Mouse (Mus musculus): ENCODE results near the gene Zfp385c. TPM values are rescaled to one million over a fixed set of nuclear protein-coding genes. Genes with fewer than 3 reads are reported as not detected.
"Not testable (repeated sequence)": the region's sequence is repeated elsewhere in the genome, so short reads cannot be mapped to it uniquely, and the experiment has no call there.

Zfp385c gene
- total RNA-seq, 2 experiments from 2014 or later, result 0.12 TPM; not detected in 1

GRCm38 (mm10) chr11:100697921-100698320 lies 5.7 kb upstream of the Zfp385c start:
- DNase-seq, result no peak
- intact Hi-C loops (cut with DNase I), result no loop called here

DNA sequence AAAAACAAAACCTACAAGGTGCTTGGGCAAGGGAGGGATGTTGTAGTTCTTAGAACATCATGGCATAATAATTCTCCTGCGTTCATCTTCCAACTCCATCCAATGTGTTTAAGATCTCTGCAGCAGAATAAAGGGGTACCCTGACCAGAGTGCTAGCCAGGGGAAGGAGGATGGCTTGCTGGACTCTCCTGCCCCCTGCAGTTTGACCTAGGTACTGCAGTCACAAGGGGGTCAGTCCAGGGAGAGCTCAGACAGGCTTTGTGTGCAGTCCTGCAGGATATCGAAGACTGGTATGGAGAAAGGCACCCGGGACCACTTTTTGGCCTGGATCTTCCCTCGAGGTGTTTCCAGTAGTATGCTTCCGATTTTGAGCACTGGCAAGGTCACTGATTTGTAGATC lies 2.7 kb upstream of the Zfp385c start:
- DNase-seq, result peak; percentile 90
- intact Hi-C loops (cut with DNase I), result loop anchor here (5.0 kb wide), 1 partner anchor 53 kb away; no protein-coding TSS in a partner anchor

- intact Hi-C loops (cut with DNase I), result loop anchor here (5.0 kb wide), 1 partner anchor 51 kb away; no protein-coding TSS in a partner anchor
- DNase-seq, result no peak
Observed at GRCm38 (mm10) chr11:100693154-100693553, 899 bp upstream of the Zfp385c start.

GRCm38 (mm10) chr11:100690389-100690788 lies 1.9 kb downstream of the Zfp385c start:
- no peak for DNase-seq
- intact Hi-C loops (cut with DNase I), result loop anchor here (5.0 kb wide), 1 partner anchor 48 kb away; no protein-coding TSS in a partner anchor

- DNase-seq, result no peak
- intact Hi-C loops (cut with DNase I), result no loop called here
Observed at GRCm38 (mm10) chr11:100688443-100688842, 3.8 kb downstream of the Zfp385c start.

DNA sequence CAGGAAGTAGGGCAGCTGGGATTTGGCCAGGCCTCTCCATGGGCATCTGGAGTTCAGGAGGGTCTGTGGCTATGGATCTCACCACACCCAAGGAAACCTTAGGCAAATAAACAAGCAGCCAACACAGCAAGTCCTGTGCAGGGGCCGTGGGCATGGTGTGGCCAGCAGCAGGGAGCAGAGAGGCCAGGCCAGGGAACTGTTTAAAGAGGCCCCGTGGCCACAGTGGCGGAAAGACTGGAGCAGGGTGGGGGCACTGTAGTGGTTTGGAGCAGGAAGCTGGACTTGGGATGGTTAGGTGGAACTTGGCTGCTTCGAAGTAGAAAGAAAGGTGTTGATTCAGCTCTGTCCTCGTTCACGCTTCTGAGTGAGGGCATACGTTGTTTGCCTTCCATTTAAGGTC lies 5.0 kb downstream of the Zfp385c start:
- intact Hi-C loops (cut with DNase I), result no loop called here
- no peak for DNase-seq

DNA sequence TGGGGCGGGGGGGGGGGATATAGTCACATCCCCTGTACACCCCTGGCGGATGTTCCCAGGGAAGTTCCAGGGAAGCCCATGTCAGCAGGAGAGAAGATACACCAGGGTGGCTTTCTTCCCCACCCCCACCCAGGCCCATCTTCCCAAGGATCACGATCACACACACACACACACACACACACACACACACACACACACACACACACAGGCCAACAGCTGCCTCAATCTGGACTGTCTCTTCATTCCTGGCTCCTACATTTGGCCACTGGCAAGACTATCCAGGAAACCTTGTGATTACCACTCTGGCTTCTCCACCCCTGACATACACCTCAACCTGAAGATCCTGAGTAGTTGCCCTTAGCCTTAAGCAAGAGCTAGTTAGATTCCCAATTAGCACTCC lies 6.9 kb downstream of the Zfp385c start:
- no peak for DNase-seq
- intact Hi-C loops (cut with DNase I), result no loop called here

DNA sequence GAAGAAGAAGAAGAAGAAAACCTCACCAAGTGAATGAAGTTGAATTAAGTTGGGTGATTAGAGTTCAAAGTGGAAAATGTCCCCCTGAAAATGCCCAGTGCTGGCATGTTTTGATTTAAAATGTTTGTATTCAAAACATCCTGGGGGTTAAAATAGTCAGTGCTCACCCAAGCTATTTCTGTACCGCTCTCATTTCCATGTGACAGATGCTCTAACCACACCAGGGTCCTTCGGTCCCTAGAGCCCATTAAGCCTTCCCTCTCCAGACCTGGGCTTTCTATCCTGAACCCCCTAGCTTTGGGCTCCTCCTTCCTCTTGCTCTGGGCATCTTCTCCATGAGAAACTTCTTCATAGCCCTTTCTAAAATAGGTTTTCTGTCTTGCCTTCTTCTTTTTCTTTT lies 8.2 kb downstream of the Zfp385c start:
- intact Hi-C loops (cut with DNase I), result no loop called here
- no peak for DNase-seq

DNA sequence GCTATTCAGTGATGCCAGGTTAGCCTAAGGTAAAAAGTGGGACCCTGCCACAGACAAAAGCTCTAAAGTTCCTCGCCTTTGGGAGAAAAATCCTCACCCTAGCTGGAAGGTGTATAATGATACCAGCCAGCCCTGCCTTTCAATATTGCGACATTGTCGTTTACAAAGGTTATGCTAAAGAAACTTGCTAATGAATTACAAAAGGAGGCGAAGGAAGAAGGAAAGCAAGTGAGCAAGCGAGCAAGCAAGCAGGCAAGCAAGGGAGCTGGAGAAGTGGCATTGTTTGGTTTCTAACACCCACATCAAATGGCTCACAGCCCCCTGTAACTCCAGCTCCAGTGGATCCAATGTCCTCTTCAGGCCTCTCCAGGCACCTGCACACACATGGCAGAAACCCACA lies 9.7 kb downstream of the Zfp385c start:
- intact Hi-C loops (cut with DNase I), result no loop called here
- DNase-seq, result no peak

DNA sequence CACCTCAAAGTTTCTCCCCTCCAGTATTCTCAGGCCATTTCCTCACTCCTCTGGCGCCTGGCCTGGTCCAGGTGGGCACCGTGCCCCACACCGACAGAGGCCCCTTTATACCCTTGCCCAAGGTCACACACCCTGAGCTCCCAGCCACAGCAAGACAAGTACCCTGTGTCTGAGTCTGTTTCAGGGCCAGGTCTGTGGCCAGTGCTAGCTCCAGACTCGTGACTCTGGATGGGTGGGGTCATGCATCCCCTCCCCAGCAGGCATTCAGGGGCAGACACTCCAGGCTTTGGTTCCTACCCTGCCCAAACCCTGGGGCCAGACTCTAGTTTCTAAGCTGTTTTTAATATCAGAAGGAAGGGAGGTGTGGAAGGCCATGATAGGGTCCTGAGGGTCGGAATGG lies 10.4 kb downstream of the Zfp385c start:
- no peak for DNase-seq
- intact Hi-C loops (cut with DNase I), result no loop called here

DNA sequence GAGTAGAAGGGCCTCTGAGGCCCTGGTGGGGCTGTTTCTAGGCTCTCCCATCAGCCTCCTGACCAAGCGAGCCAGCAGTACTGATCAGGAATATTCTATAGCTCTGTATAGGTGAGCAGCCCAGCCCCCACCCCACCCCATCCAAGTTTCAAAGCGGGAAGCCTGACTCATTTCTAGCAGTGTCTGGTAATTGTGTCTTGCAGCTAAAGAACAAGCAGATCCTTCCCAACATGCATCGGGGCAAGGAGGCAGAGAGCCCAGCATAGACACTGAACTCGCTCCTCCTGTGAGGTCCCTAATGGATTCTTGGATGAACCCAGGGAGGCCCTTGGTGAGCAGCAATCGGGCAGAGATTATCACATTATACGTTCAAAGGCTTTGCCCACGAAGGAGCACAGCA lies 14.4 kb downstream of the Zfp385c start:
- DNase-seq, result no peak
- intact Hi-C loops (cut with DNase I), result no loop called here

GRCm38 (mm10) chr11:100673169-100673568 lies 19.1 kb downstream of the Zfp385c start:
- intact Hi-C loops (cut with DNase I), result no loop called here
- DNase-seq, result peak; percentile 69

DNA sequence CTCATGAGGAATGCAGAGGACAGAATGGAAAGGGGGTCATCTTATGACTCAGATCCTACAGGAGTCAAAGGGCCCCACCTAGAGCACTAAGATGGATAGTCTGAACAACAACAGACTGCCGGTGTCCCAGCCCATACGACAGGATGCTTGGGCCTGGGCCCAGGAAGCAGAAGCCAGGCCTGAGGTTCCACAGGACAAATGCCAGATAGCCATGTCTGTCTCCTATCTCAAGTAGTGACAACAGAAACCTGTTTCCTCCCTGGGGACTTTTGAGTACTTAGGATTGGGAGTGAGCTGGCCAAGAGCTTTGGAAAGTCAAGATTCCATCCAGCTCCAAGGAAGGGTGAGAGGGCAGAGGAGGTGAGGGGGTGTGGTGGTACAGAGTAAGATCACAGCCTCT lies 20.3 kb downstream of the Zfp385c start:
- intact Hi-C loops (cut with DNase I), result no loop called here
- no peak for DNase-seq

DNA sequence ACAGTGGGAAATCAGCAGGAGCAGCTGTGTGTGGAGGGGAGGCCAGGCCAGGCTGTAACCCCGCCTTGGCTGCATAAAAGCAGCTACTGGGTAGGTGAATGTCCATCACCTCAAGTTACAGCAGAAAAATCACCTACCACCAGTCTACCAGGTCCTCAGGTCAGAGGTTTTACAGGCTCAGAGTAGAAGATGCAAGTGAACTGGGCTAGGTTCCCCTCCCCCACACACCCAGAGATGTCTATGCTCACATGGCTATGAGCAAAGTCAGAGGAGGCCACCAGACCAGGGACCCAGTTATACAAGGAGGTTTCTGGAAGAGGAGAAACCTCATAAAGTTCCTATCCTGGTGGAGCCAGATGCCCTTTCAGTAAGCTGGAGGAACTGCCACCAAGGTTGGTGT lies 21.2 kb downstream of the Zfp385c start:
- DNase-seq, result no peak
- intact Hi-C loops (cut with DNase I), result no loop called here

- intact Hi-C loops (cut with DNase I), result no loop called here
Observed at GRCm38 (mm10) chr11:100659806-100660205, 32.4 kb downstream of the Zfp385c start.

DNA sequence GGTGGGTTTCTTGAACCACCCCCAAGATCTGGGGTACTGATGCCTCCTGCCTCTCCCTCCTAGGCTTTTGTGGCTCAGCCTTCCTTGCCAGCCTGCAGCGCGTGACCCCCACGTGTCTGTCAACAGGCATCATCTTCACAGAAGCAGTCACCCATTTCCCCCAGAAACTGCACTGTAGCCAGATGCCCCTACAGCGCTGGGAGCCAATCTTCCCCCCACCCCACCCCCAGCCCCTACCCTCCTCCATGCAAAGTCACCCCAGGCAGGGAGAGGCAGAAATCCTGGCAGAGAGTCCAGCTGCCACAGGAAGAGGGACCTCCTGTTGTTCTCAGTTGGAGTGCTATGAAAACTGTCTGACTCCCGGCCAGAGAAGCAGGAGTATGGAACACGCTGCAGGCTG lies 35.8 kb downstream of the Zfp385c start:
- peak; percentile 85 for DNase-seq
- intact Hi-C loops (cut with DNase I), result no loop called here

More at GRCm38 (mm10) chr11:100659806-100660205, 32.4 kb downstream of the Zfp385c start:
- DNase-seq, result no peak

- intact Hi-C loops (cut with DNase I); DNase-seq: not testable (repeated sequence)
Observed at GRCm38 (mm10) chr11:100655589-100655988, 36.7 kb downstream of the Zfp385c start.

DNA sequence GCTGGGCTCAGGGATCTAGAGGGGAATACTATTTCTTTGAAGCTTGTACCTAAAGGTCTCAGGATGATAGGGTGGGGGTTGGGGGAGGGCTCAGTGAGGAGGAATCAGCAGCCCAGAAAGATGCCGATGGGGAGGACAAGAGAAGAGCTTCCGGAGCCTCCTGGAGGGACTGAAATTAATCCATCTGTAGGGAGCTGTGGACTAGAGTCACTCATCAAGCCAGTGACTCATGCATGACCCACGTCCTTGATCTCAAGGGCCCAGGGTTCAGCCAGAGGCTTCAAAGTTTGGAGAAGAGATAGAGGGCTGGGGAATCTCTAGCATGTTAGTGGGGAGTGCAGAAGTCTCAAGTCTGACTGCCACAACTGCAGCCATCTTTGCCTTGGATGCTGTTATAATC lies 40.5 kb downstream of the Zfp385c start:
- DNase-seq, result no peak
- intact Hi-C loops (cut with DNase I), result no loop called here

- no peak for DNase-seq
- intact Hi-C loops (cut with DNase I), result no loop called here
Observed at GRCm38 (mm10) chr11:100651205-100651604, 41.0 kb downstream of the Zfp385c start.

DNA sequence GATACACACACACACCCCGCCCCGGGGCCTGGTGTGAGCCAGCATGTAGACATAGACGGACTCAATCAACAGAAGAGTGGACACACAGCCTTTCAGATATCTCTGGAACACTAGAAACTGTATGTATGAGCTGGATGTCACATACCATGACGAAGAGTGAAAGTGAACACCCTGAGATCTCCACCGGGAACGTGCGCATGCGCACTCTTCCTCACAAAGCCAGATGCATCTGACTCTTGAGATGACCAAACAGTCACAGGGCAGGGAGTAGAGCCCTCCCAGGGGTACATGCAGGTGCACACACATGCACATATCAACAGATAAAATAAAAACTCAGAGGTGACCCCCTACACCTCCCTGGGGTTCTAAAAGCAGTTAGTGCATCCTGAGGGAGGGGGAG lies 43.9 kb downstream of the Zfp385c start:
- intact Hi-C loops (cut with DNase I), result no loop called here

DNA sequence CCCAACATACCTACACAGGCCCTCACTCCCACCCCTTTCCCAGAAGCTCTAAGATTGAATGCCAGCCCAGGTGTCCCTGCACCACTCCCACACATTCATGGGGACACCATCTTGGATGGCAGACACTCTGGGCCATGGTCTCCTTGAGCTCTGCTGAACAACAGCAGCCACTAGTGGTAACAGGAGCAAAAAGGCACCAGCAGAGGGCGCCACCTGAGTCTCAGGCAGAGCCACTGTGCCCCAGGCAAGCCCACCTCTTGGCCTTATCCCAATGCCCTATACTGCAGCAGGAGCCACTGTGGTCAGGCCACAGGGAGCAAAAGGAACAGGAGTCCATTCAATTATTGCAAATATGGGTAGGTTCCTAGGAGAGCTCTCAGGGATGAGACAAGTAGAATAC lies 46.0 kb downstream of the Zfp385c start:
- DNase-seq, result peak; percentile 80
- intact Hi-C loops (cut with DNase I), result no loop called here

More for the DNA sequence above, 43.9 kb downstream of the Zfp385c start:
- DNase-seq, result no peak

DNA sequence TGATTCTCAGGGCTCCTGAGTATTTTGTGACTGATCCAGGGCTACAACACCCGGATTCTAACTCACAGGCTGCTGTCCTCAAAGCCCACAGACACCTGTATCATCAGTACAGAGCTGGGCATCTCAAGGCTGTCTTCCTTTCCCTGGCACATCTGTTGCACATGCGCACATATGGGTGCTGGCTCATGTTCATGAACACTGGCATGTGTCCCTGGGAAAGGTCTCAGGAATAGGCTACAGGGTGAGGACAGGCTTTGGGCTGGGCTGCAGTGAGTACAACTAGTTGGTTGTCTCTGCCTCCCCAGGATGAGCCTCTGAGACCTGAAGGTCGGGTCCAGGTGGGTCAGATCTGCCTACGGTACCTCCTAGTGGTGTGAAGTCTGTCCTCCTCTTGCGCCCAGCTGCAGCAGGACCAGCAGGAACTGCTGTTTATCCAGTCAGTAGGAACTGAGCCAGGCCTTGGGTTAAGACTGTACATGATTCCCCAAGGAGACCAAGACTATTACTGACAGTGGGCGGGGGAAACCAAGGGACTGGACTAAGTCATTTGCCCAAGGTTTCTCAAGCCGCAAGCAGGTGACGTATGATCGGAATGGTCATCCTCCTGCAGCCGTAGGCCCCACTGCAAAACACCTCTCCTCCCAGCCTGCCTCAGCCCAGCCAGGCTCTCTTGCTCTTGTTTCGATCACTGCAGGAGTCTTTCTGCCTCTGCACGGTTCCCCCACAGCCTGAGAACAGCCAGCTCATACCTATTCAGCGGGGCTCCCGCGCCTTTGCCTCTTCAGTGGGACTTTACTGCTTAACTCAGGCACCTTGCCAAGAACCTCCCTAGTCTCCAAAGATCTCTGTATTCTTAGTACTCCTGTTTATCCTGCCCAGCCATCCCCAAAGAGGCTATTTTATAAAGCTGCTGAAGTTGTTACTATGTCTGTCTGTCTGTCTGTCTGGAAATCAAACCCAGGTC lies 48.4 kb downstream of the Zfp385c start:
- intact Hi-C loops (cut with DNase I), result loop anchor here (5.0 kb wide), 1 partner anchor 48 kb away; the partner anchor contains the start of gene Zfp385c
- peak; percentile 44 for DNase-seq

All from left cerebral cortex, postnatal 4 days (tissue).